Mouse (Mus musculus): ENCODE data around the gene Slc5a11. TPM values are rescaled to one million over a fixed set of nuclear protein-coding genes. Genes with fewer than 3 reads are reported as not detected.

Slc5a11 gene
- polyA plus RNA-seq, 1 experiment from 2014 or later, result 0.09 TPM

DNA sequence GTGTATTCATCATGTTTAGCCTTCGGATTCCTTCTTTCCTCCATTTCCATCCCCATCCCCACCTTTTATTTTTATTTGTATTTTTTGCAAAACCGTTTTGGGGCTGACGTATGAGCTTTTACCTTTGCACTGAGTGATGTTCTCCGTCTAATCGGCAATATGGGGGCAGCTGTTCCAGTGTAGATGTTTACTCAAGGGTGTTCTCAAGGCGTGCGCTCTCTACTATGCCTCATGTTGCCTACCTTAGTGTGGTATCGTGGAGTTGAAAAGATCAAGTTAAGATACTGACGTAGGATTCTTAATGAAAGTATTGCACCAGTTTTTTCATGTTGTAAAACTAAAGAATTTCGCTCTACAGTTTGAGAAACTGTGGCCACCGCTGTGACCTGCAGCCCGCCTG, 21.4 kb upstream of the Slc5a11 start:
- Histone ChIP-seq H3K27me3 (no peaks in the 10 kb centered on the region), H3K36me3 (peaks cover 65% of the 10 kb centered on the region), H3K9ac (replicated peaks) (no peak overlapping the region), H3K4me3 (no peak overlapping the region), H3K27ac (replicated peaks) (no peak overlapping the region), H3K9me3 (no peaks in the 10 kb centered on the region), H3K4me2 (replicated peaks) (no peak overlapping the region), H3K4me1 (no peaks in the 10 kb centered on the region)
- ATAC-seq (ENCODE audit: low FRiP score, low read depth), result no peak
- WGBS, result 96% methylated on average over 12 of the region's 12 CpGs

DNA sequence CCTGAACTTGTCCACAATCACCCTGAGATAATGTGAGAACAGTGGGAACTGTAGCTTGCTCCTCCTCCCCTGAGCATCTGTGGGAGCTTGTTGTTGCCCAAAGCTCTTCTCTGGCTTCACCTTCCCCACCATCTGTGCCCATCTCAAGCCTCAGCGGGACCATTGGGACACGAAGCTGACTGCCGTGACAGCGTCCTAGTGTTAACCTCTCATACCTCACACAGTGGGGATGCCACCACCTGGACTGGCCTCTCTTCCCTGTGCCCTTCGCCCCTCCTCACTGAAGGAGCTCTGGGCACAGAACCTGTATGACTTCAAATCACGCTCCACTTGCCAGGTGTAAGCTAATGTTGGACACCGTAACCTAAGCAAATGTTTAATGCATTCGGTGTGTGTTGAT, 19.9 kb upstream of the Slc5a11 start:
- H3K9me3 ChIP-seq, result no peaks in the 10 kb centered on the region
- peaks cover 50% of the 10 kb centered on the region for H3K36me3 ChIP-seq
- H3K4me2 ChIP-seq (replicated peaks), result no peak overlapping the region
- no peak overlapping the region for H3K27ac ChIP-seq (replicated peaks)
- no peak overlapping the region for H3K4me3 ChIP-seq
- no peaks in the 10 kb centered on the region for H3K4me1 ChIP-seq
- no peak overlapping the region for H3K9ac ChIP-seq (replicated peaks)
- ATAC-seq (ENCODE audit: low FRiP score, low read depth), result no peak
- WGBS, result 93% methylated on average over 8 of the region's 8 CpGs
- H3K27me3 ChIP-seq, result no peaks in the 10 kb centered on the region

- H3K4me3 ChIP-seq, result no peak overlapping the region
- no peak overlapping the region for H3K4me2 ChIP-seq (replicated peaks)
- peaks cover 32% of the 10 kb centered on the region for H3K36me3 ChIP-seq
- no peak overlapping the region for H3K27ac ChIP-seq (replicated peaks)
- ATAC-seq (ENCODE audit: low FRiP score, low read depth), result no peak
- no peaks in the 10 kb centered on the region for H3K27me3 ChIP-seq
- 90% methylated on average over 5 of the region's 5 CpGs for WGBS
- no peaks in the 10 kb centered on the region for H3K9me3 ChIP-seq
- H3K9ac ChIP-seq (replicated peaks), result no peak overlapping the region
- H3K4me1 ChIP-seq, result no peaks in the 10 kb centered on the region
Measured at GRCm38 (mm10) chr7:123196432-123196831, 18.1 kb upstream of the Slc5a11 start.

GRCm38 (mm10) chr7:123198695-123199094, 15.9 kb upstream of the Slc5a11 start:
- no peak overlapping the region for H3K9ac ChIP-seq (replicated peaks)
- H3K4me3 ChIP-seq, result no peak overlapping the region
- no peaks in the 10 kb centered on the region for H3K27me3 ChIP-seq
- no peak overlapping the region for H3K27ac ChIP-seq (replicated peaks)
- ATAC-seq (ENCODE audit: low FRiP score, low read depth), result no peak
- 85% methylated on average over 10 of the region's 10 CpGs for WGBS
- H3K4me1 ChIP-seq, result no peaks in the 10 kb centered on the region
- H3K36me3 ChIP-seq, result peaks cover 12% of the 10 kb centered on the region
- H3K9me3 ChIP-seq, result no peaks in the 10 kb centered on the region
- no peak overlapping the region for H3K4me2 ChIP-seq (replicated peaks)

DNA sequence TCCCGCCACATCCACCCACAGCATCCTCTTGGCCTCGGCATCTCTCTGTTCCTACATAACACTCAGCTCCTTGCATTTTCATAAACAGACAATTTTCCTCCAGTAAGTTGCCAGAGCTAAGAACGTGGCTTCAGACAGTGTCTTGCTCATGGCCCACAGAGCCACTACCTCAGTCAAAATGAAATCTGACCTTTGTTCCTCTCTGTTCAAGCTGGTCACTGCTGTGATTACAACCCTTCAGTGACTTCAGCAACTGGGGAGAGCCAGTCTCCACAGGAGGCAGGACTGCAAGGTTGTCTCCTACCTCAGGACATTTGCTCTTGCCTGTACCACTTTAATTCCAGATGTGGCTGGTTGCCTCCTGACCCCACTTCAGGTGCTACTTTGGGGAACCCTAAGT, 15.4 kb upstream of the Slc5a11 start:
- WGBS, result 83% methylated on average over 3 of the region's 3 CpGs
- Histone ChIP-seq H3K27me3 (no peaks in the 10 kb centered on the region), H3K4me2 (replicated peaks) (no peak overlapping the region), H3K9me3 (no peaks in the 10 kb centered on the region), H3K36me3 (peaks cover 12% of the 10 kb centered on the region), H3K27ac (replicated peaks) (no peak overlapping the region), H3K4me3 (no peak overlapping the region), H3K4me1 (no peaks in the 10 kb centered on the region), H3K9ac (replicated peaks) (no peak overlapping the region)
- no peak for ATAC-seq (ENCODE audit: low FRiP score, low read depth)

- no peaks in the 10 kb centered on the region for H3K27me3 ChIP-seq
- 95% methylated on average over 15 of the region's 15 CpGs for WGBS
- H3K9ac ChIP-seq (replicated peaks), result no peak overlapping the region
- H3K4me3 ChIP-seq, result no peak overlapping the region
- H3K9me3 ChIP-seq, result no peaks in the 10 kb centered on the region
- peaks cover 9% of the 10 kb centered on the region for H3K36me3 ChIP-seq
- no peak for ATAC-seq (ENCODE audit: low FRiP score, low read depth)
- no peaks in the 10 kb centered on the region for H3K4me1 ChIP-seq
- no peak overlapping the region for H3K4me2 ChIP-seq (replicated peaks)
- no peak overlapping the region for H3K27ac ChIP-seq (replicated peaks)
Measured at GRCm38 (mm10) chr7:123199656-123200206, 14.8 kb upstream of the Slc5a11 start.

- no peak overlapping the region for H3K9ac ChIP-seq (replicated peaks)
- WGBS, result 86% methylated on average over 9 of the region's 9 CpGs
- H3K27me3 ChIP-seq, result no peaks in the 10 kb centered on the region
- no peaks in the 10 kb centered on the region for H3K4me1 ChIP-seq
- H3K36me3 ChIP-seq, result no peaks in the 10 kb centered on the region
- no peak overlapping the region for H3K27ac ChIP-seq (replicated peaks)
- no peaks in the 10 kb centered on the region for H3K9me3 ChIP-seq
- H3K4me2 ChIP-seq (replicated peaks), result no peak overlapping the region
- ATAC-seq (ENCODE audit: low FRiP score, low read depth), result no peak
- no peak overlapping the region for H3K4me3 ChIP-seq
Measured at GRCm38 (mm10) chr7:123200722-123201121, 13.9 kb upstream of the Slc5a11 start.

- no peak overlapping the region for H3K27ac ChIP-seq (replicated peaks)
- no peak overlapping the region for H3K9ac ChIP-seq (replicated peaks)
- no peaks in the 10 kb centered on the region for H3K9me3 ChIP-seq
- H3K4me2 ChIP-seq (replicated peaks), result no peak overlapping the region
- 43% methylated on average over 14 of the region's 14 CpGs for WGBS
- no peaks in the 10 kb centered on the region for H3K4me1 ChIP-seq
- no peaks in the 10 kb centered on the region for H3K27me3 ChIP-seq
- no peak overlapping the region for H3K4me3 ChIP-seq
- no peaks in the 10 kb centered on the region for H3K36me3 ChIP-seq
- no peak for ATAC-seq (ENCODE audit: low FRiP score, low read depth)
Measured at GRCm38 (mm10) chr7:123205261-123205660, 9.3 kb upstream of the Slc5a11 start.

GRCm38 (mm10) chr7:123207561-123207960, 7.0 kb upstream of the Slc5a11 start:
- Histone ChIP-seq H3K4me1 (no peaks in the 10 kb centered on the region), H3K4me2 (replicated peaks) (no peak overlapping the region), H3K36me3 (no peaks in the 10 kb centered on the region), H3K9me3 (no peaks in the 10 kb centered on the region), H3K9ac (replicated peaks) (no peak overlapping the region), H3K4me3 (no peak overlapping the region), H3K27me3 (no peaks in the 10 kb centered on the region), H3K27ac (replicated peaks) (no peak overlapping the region)
- WGBS, result 84% methylated on average over 6 of the region's 6 CpGs
- ATAC-seq (ENCODE audit: low FRiP score, low read depth), result no peak

DNA sequence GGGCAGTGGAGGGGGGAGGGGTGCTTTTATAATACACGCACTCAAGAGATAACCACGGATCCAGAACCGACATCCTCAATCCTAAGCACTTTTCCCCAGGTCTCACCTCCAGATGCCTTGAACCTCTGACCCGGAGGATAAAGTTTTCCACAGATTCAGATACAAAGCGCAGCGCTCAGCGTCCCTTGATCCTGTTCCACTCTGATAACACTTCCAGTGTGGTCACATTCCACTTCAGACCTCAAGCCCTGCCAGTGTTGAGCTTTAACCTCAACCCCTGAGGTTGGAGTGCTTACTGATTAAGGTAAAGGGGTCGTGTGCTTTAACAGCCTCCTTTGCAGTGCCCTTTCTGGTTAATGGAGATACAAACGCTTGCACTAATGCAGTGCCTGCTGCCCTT, 4.7 kb upstream of the Slc5a11 start:
- H3K4me2 ChIP-seq (replicated peaks), result no peak overlapping the region
- ATAC-seq (ENCODE audit: low FRiP score, low read depth), result no peak
- H3K9ac ChIP-seq (replicated peaks), result no peak overlapping the region
- no peak overlapping the region for H3K4me3 ChIP-seq
- WGBS, result 72% methylated on average over 9 of the region's 9 CpGs
- no peak overlapping the region for H3K27ac ChIP-seq (replicated peaks)
- no peaks in the 10 kb centered on the region for H3K36me3 ChIP-seq
- H3K27me3 ChIP-seq, result no peaks in the 10 kb centered on the region
- no peaks in the 10 kb centered on the region for H3K9me3 ChIP-seq
- peaks cover 8% of the 10 kb centered on the region; the same call in 1 of the 2 replicates for H3K4me1 ChIP-seq

- Histone ChIP-seq H3K27ac (replicated peaks) (no peak overlapping the region), H3K4me1 (peaks cover 8% of the 10 kb centered on the region; the same call in 1 of the 2 replicates), H3K9me3 (no peaks in the 10 kb centered on the region), H3K27me3 (no peaks in the 10 kb centered on the region), H3K36me3 (no peaks in the 10 kb centered on the region), H3K9ac (replicated peaks) (no peak overlapping the region), H3K4me2 (replicated peaks) (no peak overlapping the region), H3K4me3 (no peak overlapping the region)
- ATAC-seq (ENCODE audit: low FRiP score, low read depth), result no peak
- WGBS, result 54% methylated on average over 5 of the region's 5 CpGs
Measured at GRCm38 (mm10) chr7:123211461-123211860, 3.1 kb upstream of the Slc5a11 start.

DNA sequence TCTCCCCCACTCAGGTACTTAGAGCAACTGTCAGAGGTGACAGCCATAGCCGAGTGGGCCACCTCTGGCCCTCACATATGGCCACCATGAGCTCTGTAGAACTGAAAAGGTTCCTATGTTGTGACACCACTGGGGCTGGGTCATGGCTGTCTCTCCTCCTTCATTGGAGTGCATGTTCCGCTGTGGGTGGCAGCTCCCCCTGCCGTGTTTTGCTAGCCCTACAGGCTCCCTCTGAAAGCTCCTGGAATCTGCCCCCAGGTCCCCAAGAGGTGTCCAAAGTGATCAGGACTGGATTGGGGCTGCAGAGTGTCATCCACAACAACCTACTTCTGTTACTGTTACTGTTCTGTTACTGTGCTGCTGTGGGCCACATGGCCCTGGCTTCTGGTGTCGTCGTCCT, 2.3 kb upstream of the Slc5a11 start:
- WGBS, result 83% methylated on average over 5 of the region's 5 CpGs
- ATAC-seq (ENCODE audit: low FRiP score, low read depth), result no peak
- H3K9me3 ChIP-seq, result no peaks in the 10 kb centered on the region
- H3K4me3 ChIP-seq, result no peak overlapping the region
- no peak overlapping the region for H3K4me2 ChIP-seq (replicated peaks)
- H3K27me3 ChIP-seq, result no peaks in the 10 kb centered on the region
- H3K9ac ChIP-seq (replicated peaks), result no peak overlapping the region
- peaks cover 8% of the 10 kb centered on the region; the same call in 1 of the 2 replicates for H3K4me1 ChIP-seq
- no peak overlapping the region for H3K27ac ChIP-seq (replicated peaks)
- no peaks in the 10 kb centered on the region for H3K36me3 ChIP-seq

DNA sequence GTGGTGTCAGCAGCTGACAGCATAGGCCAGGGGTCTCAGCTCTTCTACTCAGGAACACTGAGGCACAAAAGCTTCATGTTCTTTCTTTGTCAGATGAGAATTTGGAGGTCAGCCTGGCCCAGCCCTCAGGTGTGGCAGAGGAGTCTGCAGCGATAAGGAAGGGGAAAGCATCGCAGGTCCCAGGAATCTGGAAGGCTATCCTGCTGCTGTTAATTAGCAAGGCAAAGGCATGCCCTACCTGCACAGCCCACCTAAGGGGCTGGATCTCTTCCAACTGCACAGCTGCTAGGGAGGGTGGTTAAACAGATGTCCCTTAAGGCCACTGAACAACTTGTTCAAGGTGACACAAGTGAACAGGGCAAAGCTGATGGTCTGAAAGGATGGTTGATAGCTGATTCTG, 558 bp downstream of the Slc5a11 start:
- H3K4me2 ChIP-seq (replicated peaks), result no peak overlapping the region
- H3K9me3 ChIP-seq, result no peaks in the 10 kb centered on the region
- no peak overlapping the region for H3K4me3 ChIP-seq
- 72% methylated on average over 2 of the region's 2 CpGs for WGBS
- H3K4me1 ChIP-seq, result peaks cover 14% of the 10 kb centered on the region; the same call in 1 of the 2 replicates
- no peak overlapping the region for H3K9ac ChIP-seq (replicated peaks)
- ATAC-seq (ENCODE audit: low FRiP score, low read depth), result no peak
- no peaks in the 10 kb centered on the region for H3K36me3 ChIP-seq
- no peak overlapping the region for H3K27ac ChIP-seq (replicated peaks)
- H3K27me3 ChIP-seq, result no peaks in the 10 kb centered on the region

Data from midbrain, embryonic 12.5 days (tissue).